Mouse (Mus musculus) midbrain, embryonic 11.5 days (tissue): ENCODE data around the gene Cfap61. TPM values are rescaled to one million over a fixed set of nuclear protein-coding genes. Genes with fewer than 3 reads are reported as not detected.

Source experiments
- ATAC-seq: fragments of 200-750 bp; cut with Nextera tagmentation; 2 replicates; pipeline ENCODE4 v1.8.0; 2017; ENCODE audit warnings: moderate TSS enrichment, moderate library complexity; ENCODE audit not compliant: low FRiP score
- DNase-seq: peaks from one replicate; pipeline ENCODE4 v3.0.0; 2015; ENCODE audit warnings: low spot score; ENCODE audit errors: missing footprints
- H3K27ac ChIP-seq: fragments of 300-500 bp; sonication (generic); 2 replicates; pipeline ENCODE4 v1.5.1; 2014; ENCODE audit warnings: low read depth, low read length
- H3K27me3 ChIP-seq: fragments of 300-500 bp; sonication (generic); 2 replicates; pipeline ENCODE4 v1.6.1; 2014; ENCODE audit warnings: mild to moderate bottlenecking, low read length, moderate library complexity, mixed read lengths; ENCODE audit not compliant: control insufficient read depth, insufficient read depth
- H3K36me3 ChIP-seq: fragments of 300-500 bp; sonication (generic); 2 replicates; pipeline ENCODE4 v1.6.1; 2014; ENCODE audit warnings: mild to moderate bottlenecking, low read length, moderate library complexity, mixed read lengths; ENCODE audit not compliant: control insufficient read depth, insufficient read depth
- H3K4me1 ChIP-seq: fragments of 300-500 bp; sonication (generic); 2 replicates; pipeline ENCODE4 v1.6.1; 2014; ENCODE audit warnings: low read length; ENCODE audit not compliant: control insufficient read depth, insufficient read depth
- H3K4me2 ChIP-seq: fragments of 300-500 bp; sonication (generic); 2 replicates; pipeline ENCODE4 v1.6.1; 2014; ENCODE audit warnings: mild to moderate bottlenecking, moderate library complexity
- H3K4me3 ChIP-seq: fragments of 300-500 bp; sonication (generic); 2 replicates; pipeline ENCODE4 v1.5.1; 2014; ENCODE audit warnings: low read depth, low read length
- H3K9ac ChIP-seq: fragments of 300-500 bp; sonication (generic); 2 replicates; pipeline ENCODE4 v1.6.1; 2014; ENCODE audit warnings: low read length
- H3K9me3 ChIP-seq: fragments of 300-500 bp; sonication (generic); 2 replicates; pipeline ENCODE4 v1.6.1; 2016; ENCODE audit warnings: low read length; ENCODE audit not compliant: control insufficient read depth
- WGBS: fragments of 180-500 bp; shearing (Covaris S2); extraction: QIAGEN DNeasy Blood & Tissue Kit; methylation state at CpG from one replicate; pipeline ENCODE4 v1.1.7; 2014; 5-methylcytosine and 5-hydroxymethylcytosine counted together
- polyA plus RNA-seq: library from polyadenylated mRNA; unstranded; fragments of >200 nt; fragmentation: Nextera tagmentation; extraction: Ambion mirVana; gene quantifications from 2 replicates; pipeline ENCODE4 v1.2.1, GENCODE M21; 2014

Gene Cfap61
- polyA plus RNA-seq, 1 experiment from 2014 or later, result 0.87 TPM

DNA sequence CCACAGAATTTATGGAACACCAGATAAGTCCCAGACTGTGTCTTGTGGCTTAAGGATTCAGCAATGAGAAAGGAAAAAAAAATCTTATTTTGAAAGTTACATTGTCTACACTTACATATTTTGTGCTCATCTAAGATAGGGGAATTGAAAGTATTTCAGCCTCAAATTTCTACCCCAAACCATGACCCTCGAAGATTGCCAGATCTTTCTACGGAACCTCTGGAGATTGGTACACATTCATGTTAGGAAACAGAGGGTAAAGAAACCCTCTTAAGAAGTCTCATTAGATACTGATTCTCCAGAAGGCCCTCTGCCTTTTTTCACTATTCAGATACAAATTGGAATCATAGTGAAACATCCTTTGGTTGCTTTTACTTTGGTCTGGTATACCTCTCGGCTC, 195.9 kb downstream of the Cfap61 start:
- H3K36me3 ChIP-seq, result no peaks in the 10 kb centered on the region
- no peak overlapping the region for H3K27ac ChIP-seq
- ATAC-seq, result no peak
- no peak overlapping the region for H3K9ac ChIP-seq
- no peaks in the 10 kb centered on the region for H3K4me1 ChIP-seq
- no peaks in the 10 kb centered on the region for H3K27me3 ChIP-seq
- no peak overlapping the region for H3K4me3 ChIP-seq
- 93% methylated on average over 3 of the region's 3 CpGs for WGBS
- no peak for DNase-seq
- H3K9me3 ChIP-seq, result no peaks in the 10 kb centered on the region
- no peak overlapping the region for H3K4me2 ChIP-seq

DNA sequence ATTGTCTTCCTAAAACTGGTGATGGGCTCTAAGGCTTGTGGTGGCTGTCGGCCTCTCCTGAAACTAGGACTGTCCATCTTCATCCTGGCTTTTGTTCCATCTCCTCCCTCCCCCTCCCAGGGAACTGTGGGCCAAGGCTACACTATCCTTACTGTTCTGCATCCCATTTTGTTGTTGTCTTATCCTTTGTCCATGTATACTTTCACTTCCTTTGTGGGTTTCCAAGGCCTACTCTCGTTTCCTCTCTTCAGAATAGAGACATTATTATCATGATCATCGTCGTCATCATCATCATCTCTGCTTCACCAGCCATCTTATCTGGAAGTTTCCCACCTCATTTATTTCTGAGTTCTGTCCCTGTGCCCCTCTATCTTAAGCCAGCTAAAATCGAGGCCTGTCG, 199.7 kb downstream of the Cfap61 start:
- no peak overlapping the region for H3K4me2 ChIP-seq
- no peaks in the 10 kb centered on the region for H3K9me3 ChIP-seq
- WGBS, result 86% methylated on average over 6 of the region's 6 CpGs
- H3K4me1 ChIP-seq, result no peaks in the 10 kb centered on the region
- no peaks in the 10 kb centered on the region for H3K27me3 ChIP-seq
- DNase-seq (no peak), ATAC-seq (no peak)
- no peak overlapping the region for H3K9ac ChIP-seq
- no peak overlapping the region for H3K27ac ChIP-seq
- H3K4me3 ChIP-seq, result no peak overlapping the region
- H3K36me3 ChIP-seq, result no peaks in the 10 kb centered on the region

DNA sequence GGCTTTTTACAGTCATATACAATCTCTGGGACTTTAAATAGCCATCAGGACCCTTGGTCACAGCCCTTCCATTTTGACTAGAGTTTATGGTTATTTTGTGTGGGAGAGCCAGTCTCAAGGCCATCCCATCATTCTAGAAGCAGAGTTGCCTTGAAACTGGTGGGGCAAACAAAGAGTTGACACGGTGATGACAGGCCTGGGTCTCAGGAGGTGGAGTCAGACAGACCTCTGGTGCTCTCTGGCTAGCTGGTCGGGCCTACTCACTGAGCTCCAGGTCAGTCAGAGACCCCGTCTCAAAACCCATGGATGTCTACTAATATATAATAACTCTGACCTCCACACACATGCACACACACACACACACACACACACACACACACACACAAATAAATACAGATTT, 206.1 kb downstream of the Cfap61 start:
- H3K27me3 ChIP-seq, result no peaks in the 10 kb centered on the region
- WGBS, result 89% methylated on average over 3 of the region's 3 CpGs
- H3K4me2 ChIP-seq, result no peak overlapping the region
- no peak for DNase-seq
- H3K4me3 ChIP-seq, result no peak overlapping the region
- no peak for ATAC-seq
- H3K36me3 ChIP-seq, result no peaks in the 10 kb centered on the region
- H3K27ac ChIP-seq, result no peak overlapping the region
- H3K9me3 ChIP-seq, result no peaks in the 10 kb centered on the region
- H3K9ac ChIP-seq, result no peak overlapping the region
- no peaks in the 10 kb centered on the region for H3K4me1 ChIP-seq

DNA sequence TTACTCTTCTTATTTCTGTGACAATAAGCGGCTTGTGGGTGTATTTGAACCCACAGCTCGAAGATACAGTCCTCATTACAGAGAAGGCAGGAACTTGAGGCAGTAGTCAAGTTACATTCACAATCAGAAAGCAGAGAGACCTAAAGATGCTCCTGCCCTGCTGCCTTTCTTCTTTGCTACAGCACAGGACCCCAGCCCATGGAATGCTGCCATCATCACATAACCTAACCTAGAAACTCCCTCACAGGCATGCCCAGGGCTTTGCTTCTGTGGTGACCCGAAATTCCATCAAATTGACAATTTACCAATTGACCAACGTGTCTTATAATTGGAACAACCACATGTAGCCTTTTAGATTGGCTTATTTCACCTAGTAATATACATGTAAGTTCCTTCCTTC, 212.7 kb downstream of the Cfap61 start:
- H3K4me3 ChIP-seq, result no peak overlapping the region
- no peaks in the 10 kb centered on the region for H3K4me1 ChIP-seq
- no peak overlapping the region for H3K27ac ChIP-seq
- H3K36me3 ChIP-seq, result no peaks in the 10 kb centered on the region
- H3K27me3 ChIP-seq, result no peaks in the 10 kb centered on the region
- no peak overlapping the region for H3K9ac ChIP-seq
- ATAC-seq (no peak), DNase-seq (no peak)
- no peaks in the 10 kb centered on the region for H3K9me3 ChIP-seq
- H3K4me2 ChIP-seq, result no peak overlapping the region
- 85% methylated on average over 4 of the region's 4 CpGs for WGBS

DNA sequence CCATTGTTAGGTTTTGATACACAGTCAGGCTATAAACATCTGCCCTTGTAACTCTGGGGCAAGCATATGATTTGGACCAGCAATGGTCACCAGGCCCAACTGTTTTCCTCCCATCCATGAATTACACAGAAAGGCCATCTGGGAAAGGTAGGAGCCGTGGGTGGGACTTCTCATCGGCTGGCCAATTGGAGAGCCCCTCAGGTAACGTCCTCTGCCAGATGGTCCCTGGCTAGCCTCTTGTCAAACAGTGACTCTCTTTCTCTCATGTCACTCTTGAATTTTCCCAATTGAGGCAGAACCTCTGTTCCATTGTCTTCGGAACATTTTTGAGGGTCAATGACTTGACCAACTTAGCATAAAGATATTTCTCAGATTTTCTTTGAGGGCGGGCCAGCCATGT, 213.2 kb downstream of the Cfap61 start:
- 90% methylated on average over 5 of the region's 5 CpGs for WGBS
- H3K9me3 ChIP-seq, result no peaks in the 10 kb centered on the region

DNA sequence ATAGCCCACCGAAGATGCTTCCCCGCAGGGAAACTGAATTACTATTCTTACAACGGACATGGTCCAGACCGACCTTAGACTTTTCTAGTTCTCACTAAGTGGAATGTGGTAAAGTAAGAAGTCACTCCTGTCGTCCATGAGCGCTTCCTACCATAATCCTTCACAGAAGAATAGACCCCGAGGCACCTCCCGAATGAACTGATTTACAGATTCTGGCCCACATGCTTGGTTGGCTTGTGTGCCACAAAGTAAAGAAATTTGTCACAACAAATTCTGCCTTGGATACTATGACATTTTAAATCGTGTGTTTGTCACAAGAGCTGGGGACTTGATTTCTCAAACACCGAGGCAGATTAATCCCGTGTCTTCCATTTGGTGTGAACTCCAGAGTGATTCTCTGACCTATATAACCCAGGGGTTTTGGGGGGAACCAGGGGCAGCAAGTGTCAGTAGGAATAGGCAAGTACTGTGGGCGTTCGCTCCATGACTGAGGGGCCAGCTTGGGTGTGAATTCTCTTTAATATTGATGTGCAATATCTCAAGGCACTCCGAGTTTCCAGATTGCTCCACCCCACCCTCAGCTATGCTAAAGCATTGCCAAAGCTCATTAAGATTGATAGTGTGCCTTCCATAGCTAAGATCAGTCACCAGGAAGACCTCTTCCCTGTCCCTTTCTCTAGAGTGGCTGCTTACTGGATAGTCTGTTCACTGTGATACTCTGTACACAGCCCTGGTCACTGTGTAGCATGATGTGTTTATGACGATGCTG, 214.8 kb downstream of the Cfap61 start:
- H3K9ac ChIP-seq, result no peak overlapping the region
- ATAC-seq (no peak), DNase-seq (no peak)
- H3K4me3 ChIP-seq, result no peak overlapping the region
- no peaks in the 10 kb centered on the region for H3K9me3 ChIP-seq
- no peaks in the 10 kb centered on the region for H3K4me1 ChIP-seq
- H3K27ac ChIP-seq, result no peak overlapping the region
- no peaks in the 10 kb centered on the region for H3K27me3 ChIP-seq
- no peaks in the 10 kb centered on the region for H3K36me3 ChIP-seq
- no peak overlapping the region for H3K4me2 ChIP-seq
- 89% methylated on average over 15 of the region's 15 CpGs for WGBS

More for the DNA sequence above, 213.2 kb downstream of the Cfap61 start:
- Histone ChIP-seq H3K27me3 (no peaks in the 10 kb centered on the region), H3K9ac (no peak overlapping the region), H3K4me3 (no peak overlapping the region), H3K4me1 (no peaks in the 10 kb centered on the region), H3K4me2 (no peak overlapping the region), H3K36me3 (no peaks in the 10 kb centered on the region), H3K27ac (no peak overlapping the region)
- DNase-seq, result no peak
- ATAC-seq, result no peak

DNA sequence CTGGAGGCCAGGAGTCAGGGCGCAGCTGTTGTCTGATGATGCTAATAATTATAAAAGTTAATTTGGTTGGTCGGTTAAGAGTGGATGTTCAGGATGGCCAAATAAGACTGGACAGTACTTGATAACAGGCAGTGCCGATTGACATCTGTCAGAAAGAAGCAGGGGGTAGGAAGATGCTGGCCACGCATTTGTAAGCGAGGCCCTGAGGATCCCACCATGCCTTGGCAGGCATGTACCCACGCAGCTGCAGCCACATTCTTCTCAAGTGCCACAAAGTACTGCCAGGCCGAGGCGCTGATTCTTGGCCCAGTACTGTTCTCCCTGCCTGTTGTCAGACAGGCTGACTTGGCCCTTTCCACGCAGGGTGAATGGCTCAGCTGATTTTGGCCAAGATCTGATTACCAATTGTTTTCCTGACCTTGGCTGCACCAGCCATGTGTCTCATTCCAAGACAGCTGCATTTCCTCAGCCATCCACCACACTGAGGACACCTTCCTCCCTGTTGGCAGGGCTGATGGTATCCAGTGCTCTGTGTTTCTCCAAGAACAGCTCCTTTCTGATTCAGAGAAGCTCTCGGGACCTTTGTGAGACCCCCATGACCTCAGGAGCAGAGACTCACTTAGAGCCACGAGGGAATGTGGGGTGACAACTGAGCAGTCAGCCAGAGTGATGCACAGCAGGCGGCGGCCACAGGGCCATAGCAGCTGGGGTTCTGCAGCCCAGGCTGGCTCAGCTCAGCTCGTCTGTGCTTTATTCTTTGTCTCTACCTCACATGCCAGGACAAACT, 233.6 kb downstream of the Cfap61 start:
- Histone ChIP-seq H3K4me2 (no peak overlapping the region), H3K4me3 (no peak overlapping the region), H3K27ac (no peak overlapping the region; the same call in 1 of the 2 replicates), H3K4me1 (peaks cover 2% of the 10 kb centered on the region; the same call in 1 of the 2 replicates), H3K9ac (no peak overlapping the region), H3K36me3 (no peaks in the 10 kb centered on the region), H3K9me3 (no peaks in the 10 kb centered on the region), H3K27me3 (no peaks in the 10 kb centered on the region)
- ATAC-seq (peak; percentile 50; the same call in 1 of the 2 replicates), DNase-seq (no peak)
- WGBS, result 55% methylated on average over 14 of the region's 14 CpGs

DNA sequence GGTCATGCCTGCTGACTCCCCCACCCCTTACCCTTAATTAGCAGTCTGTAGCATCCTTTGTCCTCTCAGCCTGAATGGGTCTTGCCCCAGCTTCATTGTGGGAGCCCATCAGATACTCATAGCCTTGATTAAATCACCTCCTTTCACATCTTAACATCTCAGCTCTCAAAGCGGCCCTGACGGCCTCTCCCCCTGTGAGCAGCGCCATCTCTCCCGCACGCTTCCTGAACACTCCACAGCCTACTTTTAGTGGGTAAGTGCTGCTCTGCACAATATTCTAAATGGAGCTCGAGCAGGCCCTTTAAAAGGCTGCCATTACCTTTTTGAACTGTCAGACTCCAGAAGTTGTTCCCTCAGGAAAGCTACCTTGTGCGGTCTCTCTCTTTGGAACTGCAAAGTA, 234.9 kb downstream of the Cfap61 start:
- Histone ChIP-seq H3K36me3 (no peaks in the 10 kb centered on the region), H3K27me3 (no peaks in the 10 kb centered on the region), H3K4me2 (no peak overlapping the region), H3K27ac (no peak overlapping the region), H3K9me3 (no peaks in the 10 kb centered on the region), H3K4me3 (no peak overlapping the region), H3K4me1 (peaks cover 2% of the 10 kb centered on the region; the same call in 1 of the 2 replicates), H3K9ac (no peak overlapping the region)
- ATAC-seq (no peak), DNase-seq (no peak)
- WGBS, result 44% methylated on average over 7 of the region's 7 CpGs

DNA sequence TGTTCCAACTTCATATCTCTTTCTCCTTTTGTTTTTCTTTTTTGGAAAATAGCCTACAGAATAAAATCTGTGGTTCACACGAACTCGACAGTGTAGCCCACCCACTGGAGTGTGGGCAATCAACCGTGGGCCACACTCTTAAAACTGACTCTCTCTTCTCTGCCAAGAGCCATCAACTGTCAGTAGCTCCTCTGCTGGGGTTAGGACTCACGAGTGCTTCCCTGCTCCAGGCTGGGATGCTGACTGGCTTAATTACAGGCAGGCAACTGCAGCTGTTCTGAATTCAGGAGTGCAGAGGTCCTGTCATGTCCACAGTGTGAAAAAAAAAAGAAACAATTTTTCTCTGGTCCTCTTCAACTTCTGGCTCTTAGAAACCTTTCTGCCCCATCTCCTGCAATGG, 237.5 kb downstream of the Cfap61 start:
- H3K27ac ChIP-seq, result no peak overlapping the region
- no peaks in the 10 kb centered on the region for H3K9me3 ChIP-seq
- H3K27me3 ChIP-seq, result no peaks in the 10 kb centered on the region
- DNase-seq (no peak), ATAC-seq (no peak)
- no peak overlapping the region for H3K4me3 ChIP-seq
- 43% methylated on average over 4 of the region's 4 CpGs for WGBS
- no peak overlapping the region for H3K9ac ChIP-seq
- H3K36me3 ChIP-seq, result no peaks in the 10 kb centered on the region
- H3K4me1 ChIP-seq, result peaks cover 2% of the 10 kb centered on the region; the same call in 1 of the 2 replicates
- no peak overlapping the region for H3K4me2 ChIP-seq
